Mouse (Mus musculus): ENCODE data around the gene Creb3l2.
"Not testable (repeated sequence)": the region's sequence is repeated elsewhere in the genome, so short reads cannot be mapped to it uniquely, and the experiment has no call there.

The Creb3l2 gene

GRCm38 (mm10) chr6:37442041-37442667 is at the start of gene Creb3l2:
TSS of gene Creb3l2 (minus strand) at chr6:37442146.
- peak; percentile 94 for DNase-seq

GRCm38 (mm10) chr6:37486502-37486901 is 44.6 kb upstream of the Creb3l2 start:
- DNase-seq, result no peak

GRCm38 (mm10) chr6:37484588-37485070 is 42.7 kb upstream of the Creb3l2 start:
- DNase-seq, result no peak

- DNase-seq, result no peak
Measured at GRCm38 (mm10) chr6:37483262-37483661, 41.3 kb upstream of the Creb3l2 start.

- no peak for DNase-seq
Measured at GRCm38 (mm10) chr6:37481147-37481546, 39.2 kb upstream of the Creb3l2 start.

- no peak for DNase-seq
Measured at GRCm38 (mm10) chr6:37480008-37480407, 38.1 kb upstream of the Creb3l2 start.

GRCm38 (mm10) chr6:37478481-37478880 is 36.5 kb upstream of the Creb3l2 start:
- DNase-seq, result no peak

- DNase-seq, result peak; percentile 62
Measured at GRCm38 (mm10) chr6:37473674-37474342, 31.9 kb upstream of the Creb3l2 start.

- no peak for DNase-seq
Measured at GRCm38 (mm10) chr6:37470216-37470615, 28.3 kb upstream of the Creb3l2 start.

GRCm38 (mm10) chr6:37465847-37466246 is 23.9 kb upstream of the Creb3l2 start:
- no peak for DNase-seq

- DNase-seq, result no peak
Measured at GRCm38 (mm10) chr6:37465356-37465755, 23.4 kb upstream of the Creb3l2 start.

GRCm38 (mm10) chr6:37464585-37464984 is 22.6 kb upstream of the Creb3l2 start:
- DNase-seq, result no peak

- DNase-seq, result peak; percentile 50
Measured at GRCm38 (mm10) chr6:37463517-37464482, 21.9 kb upstream of the Creb3l2 start.

- no peak for DNase-seq
Measured at GRCm38 (mm10) chr6:37460681-37461080, 18.7 kb upstream of the Creb3l2 start.

- DNase-seq, result not testable (repeated sequence)
Measured at GRCm38 (mm10) chr6:37459656-37460055, 17.7 kb upstream of the Creb3l2 start.

- no peak for DNase-seq
Measured at GRCm38 (mm10) chr6:37457990-37458655, 16.2 kb upstream of the Creb3l2 start.

- no peak for DNase-seq
Measured at GRCm38 (mm10) chr6:37455540-37455939, 13.6 kb upstream of the Creb3l2 start.

- no peak for DNase-seq
Measured at GRCm38 (mm10) chr6:37453047-37453446, 11.1 kb upstream of the Creb3l2 start.

- no peak for DNase-seq
Measured at GRCm38 (mm10) chr6:37451664-37452063, 9.7 kb upstream of the Creb3l2 start.

- DNase-seq, result peak; percentile 80
Measured at GRCm38 (mm10) chr6:37447704-37448466, 5.9 kb upstream of the Creb3l2 start.

- DNase-seq, result no peak
Measured at GRCm38 (mm10) chr6:37442781-37443180, 835 bp upstream of the Creb3l2 start.

Measured in thymus, postnatal 4 days (tissue).